Mouse (Mus musculus) left cerebral cortex, adult 2 months (tissue): ENCODE data around the gene Gm10490. TPM values are rescaled to one million over a fixed set of nuclear protein-coding genes. Genes with fewer than 3 reads are reported as not detected.
A peak's percentile ranks its signal among the peaks of the same experiment; 100 is the strongest.
"Not testable (repeated sequence)": the region's sequence is repeated elsewhere in the genome, so short reads cannot be mapped to it uniquely, and the experiment has no call there.

Source experiments
- DNase-seq, 2 experiments: peaks; one replicate each; pipeline ENCODE4 v3.0.0; 2021 to 2022; ENCODE audit warnings: low spot score in 2 of 2, mixed read lengths in 1 of 2; ENCODE audit errors: extremely low spot score in 1 of 2
- H3K27ac ChIP-seq: fragments of 200-600 bp; 2 replicates; pipeline ENCODE4 v1.8.1; 2022
- H3K4me3 ChIP-seq: fragments of 200-600 bp; 2 replicates; pipeline ENCODE4 v1.8.1; 2022
- CTCF ChIP-seq: fragments of 200-600 bp; IDR thresholded peaks from 2 replicates; pipeline ENCODE4 v1.8.1; 2022; ENCODE audit warnings: antibody characterized with exemption, mild to moderate bottlenecking, moderate library complexity
- intact Hi-C: fragments of 180-260 bp; cut with DNase I; formaldehyde crosslinking; loops from one replicate; pipeline ENCODE4 v1.15.1; 2025
- long read RNA-seq, 2 experiments: library from polyadenylated mRNA; stranded (forward); transcript quantifications; one replicate each; pipeline ENCODE4 v2.0.0; 2021; ENCODE audit warnings: borderline mapping rate in 2 of 2
- total RNA-seq, 2 experiments: library from RNA; stranded (reverse); gene quantifications; 2 replicates each; pipeline ENCODE4 v1.2.3; 2021

Gm10490 gene
- total RNA-seq: not detected
- long read RNA-seq, experiment 1: 0 reads
- long read RNA-seq, experiment 2: 0 reads

- intact Hi-C loops, H3K4me3 ChIP-seq, DNase-seq, H3K27ac ChIP-seq: not testable (repeated sequence)
These were observed at the start of gene Gm10490 for GRCm38 (mm10) chrX:7909242-7909641. Gene Gm10490, plus strand, starts transcription at chrX:7909542.

- Histone ChIP-seq H3K27ac (no peak overlapping the region), H3K4me3 (no peak overlapping the region)
- intact Hi-C loops: no loop called here
- TF ChIP-seq CTCF: no peak
- DNase-seq: no peak
These were observed 46.2 kb upstream of the Gm10490 start for GRCm38 (mm10) chrX:7863181-7863580.

GRCm38 (mm10) chrX:7864551-7864950 is 44.8 kb upstream of the Gm10490 start:
- no peak for TF ChIP-seq CTCF
- intact Hi-C loops: no loop called here
- H3K27ac ChIP-seq: no peak overlapping the region
- DNase-seq: no peak
- H3K4me3 ChIP-seq: no peak overlapping the region

GRCm38 (mm10) chrX:7865343-7865742 is 44.0 kb upstream of the Gm10490 start:
- intact Hi-C loops: no loop called here
- H3K4me3 ChIP-seq: no peak overlapping the region
- DNase-seq: no peak
- TF ChIP-seq CTCF: no peak
- H3K27ac ChIP-seq: no peak overlapping the region

GRCm38 (mm10) chrX:7865786-7866185 is 43.6 kb upstream of the Gm10490 start:
- no peak overlapping the region for H3K4me3 ChIP-seq
- DNase-seq: no peak
- no peak for TF ChIP-seq CTCF
- no peak overlapping the region for H3K27ac ChIP-seq
- intact Hi-C loops: no loop called here

GRCm38 (mm10) chrX:7867141-7867540 is 42.2 kb upstream of the Gm10490 start:
- H3K4me3 ChIP-seq: no peak overlapping the region
- H3K27ac ChIP-seq: no peak overlapping the region
- DNase-seq: no peak
- intact Hi-C loops: no loop called here
- TF ChIP-seq CTCF: no peak

GRCm38 (mm10) chrX:7868506-7868905 is 40.8 kb upstream of the Gm10490 start:
- no peak for DNase-seq
- no peak overlapping the region for H3K4me3 ChIP-seq
- TF ChIP-seq CTCF: no peak
- intact Hi-C loops: no loop called here
- H3K27ac ChIP-seq: no peak overlapping the region

GRCm38 (mm10) chrX:7869826-7870225 is 39.5 kb upstream of the Gm10490 start:
- Histone ChIP-seq H3K4me3 (no peak overlapping the region), H3K27ac (no peak overlapping the region)
- no peak for TF ChIP-seq CTCF
- intact Hi-C loops: no loop called here
- DNase-seq: no peak

GRCm38 (mm10) chrX:7878007-7878419 is 31.3 kb upstream of the Gm10490 start, which contains the start of gene Pim2:
Gene Pim2, plus strand, starts transcription at chrX:7878262.
- H3K27ac ChIP-seq: peak within 1 kb of the TSS; percentile 90
- intact Hi-C loops: no loop called here
- TF ChIP-seq CTCF: no peak
- H3K4me3 ChIP-seq: peak within 1 kb of the TSS; percentile 64
- DNase-seq: peak; percentile 75 to 82

- intact Hi-C loops: no loop called here
These were observed 30.8 kb upstream of the Gm10490 start for GRCm38 (mm10) chrX:7878495-7878894.

GRCm38 (mm10) chrX:7879819-7880218 is 29.5 kb upstream of the Gm10490 start:
- Histone ChIP-seq H3K4me3 (peak overlapping the region; percentile 64), H3K27ac (peak overlapping the region; percentile 59)
- peak; percentile 44 for TF ChIP-seq CTCF
- intact Hi-C loops: loop anchor here (5.0 kb wide), 1 partner anchor 33 kb away; no protein-coding TSS in a partner anchor
- DNase-seq: peak; percentile 51 to 52

More at GRCm38 (mm10) chrX:7878495-7878894, 30.8 kb upstream of the Gm10490 start:
- H3K27ac ChIP-seq: peak overlapping the region; percentile 90
- TF ChIP-seq CTCF: no peak
- peak overlapping the region; percentile 64 for H3K4me3 ChIP-seq
- peak; percentile 18 to 36 for DNase-seq

GRCm38 (mm10) chrX:7883841-7884567 is 25.3 kb upstream of the Gm10490 start, which contains the start of gene Slc35a2:
Gene Slc35a2, plus strand, starts transcription at chrX:7884028.
- peak; percentile 3 for TF ChIP-seq CTCF
- peak within 1 kb of the TSS; percentile 65 for H3K4me3 ChIP-seq
- intact Hi-C loops: loop anchor here (5.0 kb wide), 1 partner anchor 37 kb away; no protein-coding TSS in a partner anchor
- DNase-seq: peak; percentile 69 to 74
- H3K27ac ChIP-seq: peak within 1 kb of the TSS; percentile 91
